Mouse (Mus musculus) G1E (cell line): ENCODE measurements around the gene L3mbtl4. TPM values are rescaled to one million over a fixed set of nuclear protein-coding genes. Genes with fewer than 3 reads are reported as not detected.
A peak's percentile ranks its signal among the peaks of the same experiment; 100 is the strongest.

Source experiments
- ATAC-seq: 2 replicates; pipeline ENCODE4 v1.8.0; 2016; ENCODE audit warnings: mild to moderate bottlenecking; ENCODE audit not compliant: insufficient number of reproducible peaks, poor library complexity, low FRiP score, severe bottlenecking; ENCODE audit errors: extremely low read depth
- DNase-seq: peaks from one replicate; pipeline ENCODE4 v3.0.0; 2012; ENCODE audit warnings: low spot score
- H3K27me3 ChIP-seq: 2 replicates; pipeline ENCODE4 v1.6.1; 2012; ENCODE audit warnings: mild to moderate bottlenecking, low read length, inconsistent platforms; ENCODE audit not compliant: insufficient read depth
- H3K36me3 ChIP-seq: replicated peaks from 2 replicates; pipeline ENCODE3; 2012; ENCODE audit warnings: mild to moderate bottlenecking, inconsistent platforms
- H3K4me1 ChIP-seq: 2 replicates; pipeline ENCODE4 v1.6.1; 2012; ENCODE audit warnings: low read depth, low read length, inconsistent platforms, mixed read lengths; ENCODE audit not compliant: insufficient read depth
- H3K4me3 ChIP-seq: 2 replicates; pipeline ENCODE4 v1.5.1; 2012; ENCODE audit warnings: low read depth, mild to moderate bottlenecking, inconsistent platforms, low read length, moderate library complexity, mixed read lengths
- H3K9me3 ChIP-seq: replicated peaks from 2 replicates; pipeline ENCODE4 v1.6.1; 2012; ENCODE audit warnings: inconsistent platforms
- CTCF ChIP-seq: IDR thresholded peaks from 2 replicates; pipeline ENCODE4 v1.5.1; 2012; ENCODE audit warnings: low read depth, low read length, inconsistent platforms, mixed read lengths
- GATA1 ChIP-seq: IDR thresholded peaks from 2 replicates; pipeline ENCODE4 v1.6.1; 2012; ENCODE audit warnings: borderline replicate concordance, low read length, inconsistent platforms, mixed read lengths
- GATA2 ChIP-seq: IDR thresholded peaks from 2 replicates; pipeline ENCODE4 v1.6.1; 2012; ENCODE audit warnings: low read depth, low read length, inconsistent platforms, borderline replicate concordance
- POLR2AphosphoS5 ChIP-seq: IDR thresholded peaks from 2 replicates; pipeline ENCODE4 v1.6.1; 2012; ENCODE audit warnings: low read depth, low read length, inconsistent platforms; ENCODE audit not compliant: insufficient replicate concordance
- TAL1 ChIP-seq: conservative IDR thresholded peaks from 2 replicates; pipeline ENCODE4 v1.6.1; 2012; ENCODE audit warnings: low read depth, low read length, inconsistent platforms, mixed read lengths
- polyA plus RNA-seq: library from polyadenylated mRNA; stranded (reverse); fragments of >175 nt; gene quantifications from 2 replicates; pipeline ENCODE4 v1.2.3, GENCODE M21; 2012
- total RNA-seq, 2 experiments: library from RNA; stranded (forward) in 1 of 2; stranded (reverse) in 1 of 2; fragments of 200-1000 nt in 1 of 2; fragments of >200 nt in 1 of 2; fragmentation: Nextera tagmentation in 1 of 2; gene quantifications; 2 replicates each; pipeline ENCODE4 v1.2.3; 2014 to 2017

The L3mbtl4 gene
- total RNA-seq (2014; fragmentation: Nextera tagmentation) (not detected in 2 replicates), total RNA-seq (2017) (0.17 and 0.33 TPM in 2 replicates), polyA plus RNA-seq (not detected in 2 replicates)

GRCm38 (mm10) chr17:68273527-68273926 is at the start of gene L3mbtl4:
Gene L3mbtl4, plus strand, starts transcription at chr17:68273797.
- DNase-seq (no peak), ATAC-seq (no peak)
- Histone ChIP-seq H3K36me3 (no peaks in the 10 kb centered on the region), H3K4me1 (no peaks in the 10 kb centered on the region), H3K9me3 (peaks cover 51% of the 10 kb centered on the region), H3K27me3 (no peaks in the 10 kb centered on the region), H3K4me3 (peak within 1 kb of the TSS; percentile 12; the same call in 1 of the 2 replicates)
- no peak for TF ChIP-seq TAL1
- no peak for TF ChIP-seq GATA2
- no peak for TF ChIP-seq CTCF
- TF ChIP-seq GATA1, result no peak
- no peak for TF ChIP-seq POLR2AphosphoS5

GRCm38 (mm10) chr17:68230484-68230883 is 43.1 kb upstream of the L3mbtl4 start:
- no peak for DNase-seq
- no peak overlapping the region for H3K4me3 ChIP-seq
- no peaks in the 10 kb centered on the region for H3K27me3 ChIP-seq
- ATAC-seq, result no peak
- TF ChIP-seq GATA1 (no peak), GATA2 (no peak), POLR2AphosphoS5 (no peak), TAL1 (no peak)
- H3K4me1 ChIP-seq, result no peaks in the 10 kb centered on the region
- no peaks in the 10 kb centered on the region for H3K36me3 ChIP-seq
- H3K9me3 ChIP-seq, result peaks cover 14% of the 10 kb centered on the region; the same call in 1 of the 2 replicates

GRCm38 (mm10) chr17:68235380-68235779 is 38.2 kb upstream of the L3mbtl4 start:
- no peak for TF ChIP-seq CTCF
- TF ChIP-seq POLR2AphosphoS5, result no peak
- no peak for TF ChIP-seq TAL1
- TF ChIP-seq GATA2, result no peak
- no peak for TF ChIP-seq GATA1
- no peak for DNase-seq
- no peak for ATAC-seq
- Histone ChIP-seq H3K36me3 (no peaks in the 10 kb centered on the region), H3K4me1 (no peaks in the 10 kb centered on the region), H3K27me3 (no peaks in the 10 kb centered on the region), H3K9me3 (peaks cover 27% of the 10 kb centered on the region), H3K4me3 (no peak overlapping the region)

GRCm38 (mm10) chr17:68236992-68237391 is 36.6 kb upstream of the L3mbtl4 start:
- peaks cover 28% of the 10 kb centered on the region for H3K9me3 ChIP-seq
- ATAC-seq, result no peak
- TF ChIP-seq POLR2AphosphoS5 (no peak), CTCF (no peak), GATA1 (no peak), GATA2 (no peak), TAL1 (no peak)
- no peaks in the 10 kb centered on the region for H3K27me3 ChIP-seq
- H3K4me1 ChIP-seq, result no peaks in the 10 kb centered on the region
- H3K4me3 ChIP-seq, result no peak overlapping the region
- H3K36me3 ChIP-seq, result no peaks in the 10 kb centered on the region
- DNase-seq, result no peak

- Histone ChIP-seq H3K4me1 (no peaks in the 10 kb centered on the region), H3K27me3 (no peaks in the 10 kb centered on the region), H3K36me3 (no peaks in the 10 kb centered on the region), H3K9me3 (peaks cover 31% of the 10 kb centered on the region), H3K4me3 (no peak overlapping the region)
- DNase-seq, result no peak
- TF ChIP-seq TAL1 (no peak), POLR2AphosphoS5 (no peak), GATA2 (no peak), CTCF (no peak), GATA1 (no peak)
- ATAC-seq, result no peak
Measured at GRCm38 (mm10) chr17:68240171-68240570, 33.4 kb upstream of the L3mbtl4 start.

- H3K4me1 ChIP-seq, result no peaks in the 10 kb centered on the region
- H3K36me3 ChIP-seq, result no peaks in the 10 kb centered on the region
- no peaks in the 10 kb centered on the region for H3K27me3 ChIP-seq
- DNase-seq (no peak), ATAC-seq (no peak)
- no peak overlapping the region for H3K4me3 ChIP-seq
- peaks cover 43% of the 10 kb centered on the region for H3K9me3 ChIP-seq
- TF ChIP-seq GATA2 (no peak), POLR2AphosphoS5 (no peak), CTCF (no peak), GATA1 (no peak), TAL1 (no peak)
Measured at GRCm38 (mm10) chr17:68264835-68265557, 8.6 kb upstream of the L3mbtl4 start.
